ENCODE assay signal across 22 mouse cellular contexts in the genomic region with DNA sequence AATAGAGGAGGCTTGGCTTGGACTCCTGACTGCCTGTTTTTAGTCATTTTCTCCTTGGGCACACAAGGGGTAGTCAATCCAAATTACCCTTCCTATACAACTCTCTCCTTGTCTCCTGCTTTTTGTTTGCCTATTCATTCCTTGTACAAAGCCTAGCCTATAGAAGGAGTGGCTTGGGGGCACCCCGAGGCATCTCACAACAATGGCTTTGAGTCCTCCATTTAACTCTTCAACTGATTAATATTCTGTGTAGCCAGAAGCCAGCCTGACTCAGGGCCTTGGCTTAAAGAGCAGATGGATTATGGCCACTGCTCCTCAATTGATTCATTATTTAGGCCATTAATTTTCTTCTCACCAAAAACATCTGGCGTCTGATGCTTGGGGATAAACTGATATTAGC.
DNase-seq lines count a peak whose midpoint lies in the region; ATAC-seq and TF ChIP-seq lines count a peak whose summit lies in the region.
"Had no signal": no experiment of that assay in that cellular context is flagged by ENCODE, and none has a peak within 500 bp of the region (broad histone marks: within the 10 kb centered on the region; RNA-seq: fewer than 3 reads in every experiment).

No protein-coding gene starts in this region.

- peak; percentile 48 for DNase-seq in hindbrain, embryonic 11.5 days (ENCODE audit: low spot score)
- no peak for DNase-seq in hindbrain, postnatal 0 days (ENCODE audit: low spot score)
- peak; percentile 14 for DNase-seq in embryo, embryonic 9.5 days (ENCODE audit: extremely low spot score)
- DNase-seq in mesoderm, embryonic 11.5 days (ENCODE audit: low read depth, low spot score) = peak; percentile 41
- no peak for DNase-seq in adrenal gland, adult 8-10 months
- DNase-seq in liver = no peak
- no peak for DNase-seq in spleen, adult 12 weeks (ENCODE audit: low spot score)
- DNase-seq: adrenal gland, postnatal 25 days; cerebellum, adult 2 months; gastrocnemius, postnatal 25 days; heart, postnatal 10 days; kidney, adult 8-10 months; kidney, postnatal 25 days; lung, postnatal 10 days; right cerebral cortex, adult 18-20 months had no signal

- no peak for TF ChIP-seq CTCF in hindbrain, postnatal 0 days (IDR thresholded peaks at IDR 0.05; ENCODE audit: low read depth)

- H3K36me3 ChIP-seq in hindbrain, embryonic 11.5 days (ENCODE audit: control insufficient read depth, insufficient read depth, low read length) = no peaks in the 10 kb centered on the region
- H3K36me3 ChIP-seq in hindbrain, postnatal 0 days (ENCODE audit: insufficient read depth, low read length) = no peaks in the 10 kb centered on the region
- H3K36me3 ChIP-seq in neural tube, embryonic 14.5 days (ENCODE audit: control insufficient read depth, insufficient read depth, low read length) = no peaks in the 10 kb centered on the region
- H3K36me3 ChIP-seq: limb, embryonic 12.5 days; stomach, embryonic 15.5 days had no signal

- H3K4me1 ChIP-seq in hindbrain, embryonic 11.5 days (replicated peaks; ENCODE audit: control insufficient read depth, insufficient read depth, low read length) = no peaks in the 10 kb centered on the region
- no peaks in the 10 kb centered on the region for H3K4me1 ChIP-seq in hindbrain, postnatal 0 days (ENCODE audit: insufficient read depth, low read length)
- H3K4me1 ChIP-seq in neural tube, embryonic 14.5 days (ENCODE audit: control insufficient read depth, insufficient read depth, low read length) = no peaks in the 10 kb centered on the region
- H3K4me1 ChIP-seq: limb, embryonic 12.5 days; megakaryocyte, embryonic 14.5 days; stomach, embryonic 15.5 days had no signal

- H3K4me3 ChIP-seq in hindbrain, embryonic 11.5 days (ENCODE audit: low read depth, low read length) = no peak overlapping the region
- no peak overlapping the region for H3K4me3 ChIP-seq in hindbrain, postnatal 0 days (ENCODE audit: low read length)
- H3K4me3 ChIP-seq in neural tube, embryonic 14.5 days (ENCODE audit: low read depth, low read length) = no peak overlapping the region
- H3K4me3 ChIP-seq: erythroblast, embryonic 14.5 days; limb, embryonic 12.5 days; megakaryocyte, embryonic 14.5 days; stomach, embryonic 15.5 days had no signal

- H3K27ac ChIP-seq in hindbrain, embryonic 11.5 days (ENCODE audit: low read depth, low read length) = 0 out of 2 replicates have a peak overlapping the region, but pooled peaks have one; percentile 6
- H3K27ac ChIP-seq in hindbrain, postnatal 0 days = no peak overlapping the region
- no peak overlapping the region for H3K27ac ChIP-seq in neural tube, embryonic 14.5 days (ENCODE audit: low read depth, low read length)
- H3K27ac ChIP-seq: limb, embryonic 12.5 days; liver, embryonic 14.5 days; stomach, embryonic 15.5 days had no signal

- no peak overlapping the region for H3K4me2 ChIP-seq in hindbrain, embryonic 11.5 days (replicated peaks; ENCODE audit: low read depth, low read length)
- H3K4me2 ChIP-seq in hindbrain, postnatal 0 days (ENCODE audit: low read depth, low read length) = no peak overlapping the region
- H3K4me2 ChIP-seq in neural tube, embryonic 14.5 days (ENCODE audit: low read depth, low read length) = no peak overlapping the region
- H3K4me2 ChIP-seq: limb, embryonic 12.5 days; stomach, embryonic 15.5 days had no signal

- H3K27me3 ChIP-seq in hindbrain, embryonic 11.5 days (ENCODE audit: control insufficient read depth, insufficient read depth, low read length) = no peaks in the 10 kb centered on the region
- no peaks in the 10 kb centered on the region for H3K27me3 ChIP-seq in hindbrain, postnatal 0 days (ENCODE audit: insufficient read depth, low read length)
- no peaks in the 10 kb centered on the region for H3K27me3 ChIP-seq in neural tube, embryonic 14.5 days (ENCODE audit: control insufficient read depth, insufficient read depth, low read length)
- H3K27me3 ChIP-seq: limb, embryonic 12.5 days; megakaryocyte, embryonic 14.5 days; stomach, embryonic 15.5 days had no signal

- 37% methylated on average over 2 of the region's 2 CpGs for WGBS in hindbrain, embryonic 11.5 days
- 35% methylated on average over 2 of the region's 2 CpGs for WGBS in hindbrain, postnatal 0 days
- whole genome bisulfite sequencing in neural tube, embryonic 14.5 days = 36% methylated on average over 2 of the region's 2 CpGs

- no peak overlapping the region for H3K9ac ChIP-seq in hindbrain, embryonic 11.5 days (ENCODE audit: low read depth, low read length)
- H3K9ac ChIP-seq in hindbrain, postnatal 0 days (replicated peaks; ENCODE audit: low read length) = no peak overlapping the region
- H3K9ac ChIP-seq in neural tube, embryonic 14.5 days (replicated peaks; ENCODE audit: low read depth, low read length) = no peak overlapping the region
- H3K9ac ChIP-seq: limb, embryonic 12.5 days; liver, embryonic 14.5 days; stomach, embryonic 15.5 days had no signal

- ATAC-seq in hindbrain, embryonic 11.5 days (ENCODE audit: low FRiP score) = peak; percentile 95
- ATAC-seq in hindbrain, postnatal 0 days = no peak
- ATAC-seq in neural tube, embryonic 14.5 days (ENCODE audit: low read depth) = peak; percentile 66; the same call in 1 of the 2 replicates
- ATAC-seq: inflammation-experienced regulatory T-cells, adult 6 months had no signal

- no peaks in the 10 kb centered on the region for H3K9me3 ChIP-seq in hindbrain, embryonic 11.5 days (ENCODE audit: control insufficient read depth, low read length)
- no peaks in the 10 kb centered on the region for H3K9me3 ChIP-seq in hindbrain, postnatal 0 days (ENCODE audit: low read length)
- H3K9me3 ChIP-seq in neural tube, embryonic 14.5 days (ENCODE audit: control insufficient read depth, low read length) = no peaks in the 10 kb centered on the region
- H3K9me3 ChIP-seq: limb, embryonic 12.5 days; megakaryocyte, embryonic 14.5 days; stomach, embryonic 15.5 days had no signal

Comparison
In these comparisons a context has a peak if more than half of its experiments do, and no peak if none do; other contexts are left out.
1. DNase-seq: peak in hindbrain, embryonic 11.5 days (single experiment), embryo, embryonic 9.5 days (single experiment) and mesoderm, embryonic 11.5 days (single experiment); none in hindbrain, postnatal 0 days (single experiment), adrenal gland, adult 8-10 months (single experiment), liver (single experiment) and spleen, adult 12 weeks (single experiment).